Mouse (Mus musculus): Measurements from ENCODE around the gene Ddx19a. TPM values are rescaled to one million over a fixed set of nuclear protein-coding genes. Genes with fewer than 3 reads are reported as not detected.

Ddx19a gene
- polyA plus RNA-seq, 2 experiments = 12.8 to 29.0 TPM

GRCm38 (mm10) chr8:110929066-110929465 lies 68.5 kb downstream of the Ddx19a start:
- Histone ChIP-seq H3K4me2 (ENCODE audit: low read depth) (peak overlapping the region; percentile 82), H3K27ac (peak overlapping the region; percentile 93), H3K27me3 (ENCODE audit: control insufficient read depth, insufficient read depth, low read length) (no peaks in the 10 kb centered on the region), H3K36me3 (replicated peaks; ENCODE audit: control insufficient read depth, insufficient read depth, low read depth) (no peaks in the 10 kb centered on the region; the same call in none of the 2 replicates), H3K9ac (replicated peaks) (peak overlapping the region; percentile 60), H3K4me3 (ENCODE audit: insufficient read depth in 1 of 2, low read depth in 2 of 2, low read length in 2 of 2) (peak overlapping the region; percentile 32 to 39; a peak in 3 of 4 replicates), H3K4me1 (replicated peaks; ENCODE audit: control insufficient read depth in 2 of 2, insufficient read depth in 2 of 2, low read length in 1 of 2) (peaks cover 78 to 91% of the 10 kb centered on the region in 2 experiments), H3K9me3 (ENCODE audit: control insufficient read depth, low read length) (no peaks in the 10 kb centered on the region)
- TF ChIP-seq EP300 (IDR thresholded peaks at IDR 0.05; ENCODE audit: low read depth) = peak; percentile 96
- no peak for TF ChIP-seq CTCF (IDR thresholded peaks at IDR 0.05; ENCODE audit: low read depth)
- WGBS (ENCODE audit: insufficient replicate concordance) = 6% methylated on average over 5 of the region's 5 CpGs
- DNase-seq (ENCODE audit: low read depth in 3 of 3, low spot score in 3 of 3) (peak; percentile 83 to 88 (median 86)), ATAC-seq (ENCODE audit: insufficient read depth) (peak; percentile 83)

GRCm38 (mm10) chr8:110928435-110928834 lies 69.2 kb downstream of the Ddx19a start:
- DNase-seq (ENCODE audit: low read depth in 3 of 3, low spot score in 3 of 3) (no peak), ATAC-seq (ENCODE audit: insufficient read depth) (peak; percentile 36; the same call in 1 of the 2 replicates)
- H3K4me2 ChIP-seq (ENCODE audit: low read depth) = peak overlapping the region; percentile 82
- H3K4me3 ChIP-seq (ENCODE audit: insufficient read depth in 1 of 2, low read depth in 2 of 2, low read length in 2 of 2) = peak overlapping the region in 1 of 2 experiments; percentile 39; a peak in 2 of 4 replicates
- peaks cover 78 to 91% of the 10 kb centered on the region in 2 experiments for H3K4me1 ChIP-seq (replicated peaks; ENCODE audit: control insufficient read depth in 2 of 2, insufficient read depth in 2 of 2, low read length in 1 of 2)
- no peaks in the 10 kb centered on the region for H3K27me3 ChIP-seq (ENCODE audit: control insufficient read depth, insufficient read depth, low read length)
- peak overlapping the region; percentile 93 for H3K27ac ChIP-seq
- peak overlapping the region; percentile 60 for H3K9ac ChIP-seq (replicated peaks)
- TF ChIP-seq EP300 (IDR thresholded peaks at IDR 0.05; ENCODE audit: low read depth) (no peak), CTCF (IDR thresholded peaks at IDR 0.05; ENCODE audit: low read depth) (no peak)
- H3K9me3 ChIP-seq (ENCODE audit: control insufficient read depth, low read length) = no peaks in the 10 kb centered on the region
- H3K36me3 ChIP-seq (replicated peaks; ENCODE audit: control insufficient read depth, insufficient read depth, low read depth) = peaks cover 3% of the 10 kb centered on the region
- 21% methylated on average over 7 of the region's 7 CpGs for WGBS (ENCODE audit: insufficient replicate concordance)

GRCm38 (mm10) chr8:110926690-110927089 lies 70.9 kb downstream of the Ddx19a start:
- 0 out of 2 replicates have a peak overlapping the region, but pooled peaks have one; percentile 18 for H3K9ac ChIP-seq (replicated peaks)
- ATAC-seq (ENCODE audit: insufficient read depth) (no peak), DNase-seq (ENCODE audit: low read depth in 3 of 3, low spot score in 3 of 3) (no peak)
- no peak for TF ChIP-seq CTCF (IDR thresholded peaks at IDR 0.05; ENCODE audit: low read depth)
- no peak for TF ChIP-seq EP300 (IDR thresholded peaks at IDR 0.05; ENCODE audit: low read depth)
- H3K4me3 ChIP-seq (ENCODE audit: insufficient read depth in 1 of 2, low read depth in 2 of 2, low read length in 2 of 2) = no peak overlapping the region
- peak overlapping the region; percentile 39 for H3K4me2 ChIP-seq (ENCODE audit: low read depth)
- H3K27me3 ChIP-seq (ENCODE audit: control insufficient read depth, insufficient read depth, low read length) = no peaks in the 10 kb centered on the region
- 42% methylated on average over 5 of the region's 5 CpGs for WGBS (ENCODE audit: insufficient replicate concordance)
- peaks cover 75 to 87% of the 10 kb centered on the region in 2 experiments for H3K4me1 ChIP-seq (replicated peaks; ENCODE audit: control insufficient read depth in 2 of 2, insufficient read depth in 2 of 2, low read length in 1 of 2)
- H3K27ac ChIP-seq = peak overlapping the region; percentile 65
- peaks cover 5% of the 10 kb centered on the region for H3K36me3 ChIP-seq (replicated peaks; ENCODE audit: control insufficient read depth, insufficient read depth, low read depth)
- H3K9me3 ChIP-seq (ENCODE audit: control insufficient read depth, low read length) = no peaks in the 10 kb centered on the region

- Histone ChIP-seq H3K4me2 (ENCODE audit: low read depth) (peak overlapping the region; percentile 40), H3K9me3 (ENCODE audit: control insufficient read depth, low read length) (no peaks in the 10 kb centered on the region), H3K4me1 (replicated peaks; ENCODE audit: control insufficient read depth in 2 of 2, insufficient read depth in 2 of 2, low read length in 1 of 2) (peaks cover 68 to 85% of the 10 kb centered on the region in 2 experiments), H3K9ac (replicated peaks) (no peak overlapping the region), H3K27me3 (ENCODE audit: control insufficient read depth, insufficient read depth, low read length) (no peaks in the 10 kb centered on the region), H3K36me3 (replicated peaks; ENCODE audit: control insufficient read depth, insufficient read depth, low read depth) (peaks cover 5% of the 10 kb centered on the region), H3K27ac (peak overlapping the region; percentile 65), H3K4me3 (ENCODE audit: insufficient read depth in 1 of 2, low read depth in 2 of 2, low read length in 2 of 2) (no peak overlapping the region)
- 62% methylated on average over 8 of the region's 8 CpGs for WGBS (ENCODE audit: insufficient replicate concordance)
- TF ChIP-seq CTCF (IDR thresholded peaks at IDR 0.05; ENCODE audit: low read depth) (no peak), EP300 (IDR thresholded peaks at IDR 0.05; ENCODE audit: low read depth) (no peak)
- ATAC-seq (ENCODE audit: insufficient read depth) (no peak), DNase-seq (ENCODE audit: low read depth in 3 of 3, low spot score in 3 of 3) (no peak)
These were observed 71.9 kb downstream of the Ddx19a start for GRCm38 (mm10) chr8:110925691-110926140.

Small RNAs within 50 kb of the gene (microRNA-seq; reads per million reads assigned to microRNA genes)
- not detected for gene Gm24103
- 3.4 reads per million for gene Mir3473d

Other genes with a start within 250 kb of the Ddx19a start
- 0.11 TPM in 1 of 2 replicates, not detected in the other for gene Il34, start 191.9 kb downstream of the Ddx19a start, polyA plus RNA-seq (2012; rRNA removed)
- not detected in 2 replicates for gene Il34, start 191.9 kb downstream of the Ddx19a start, polyA plus RNA-seq (2014; fragmentation: Nextera tagmentation; extraction: Ambion mirVana)
- 12.8 and 14.7 TPM in 2 replicates for gene Cog4, start 151.2 kb downstream of the Ddx19a start, polyA plus RNA-seq (2012; rRNA removed)
- 23.8 and 25.3 TPM in 2 replicates for gene Cog4, start 151.2 kb downstream of the Ddx19a start, polyA plus RNA-seq (2014; fragmentation: Nextera tagmentation; extraction: Ambion mirVana)
- 31.3 and 34.2 TPM in 2 replicates for gene Sf3b3, start 151.0 kb downstream of the Ddx19a start, polyA plus RNA-seq (2012; rRNA removed)
- gene Sf3b3, start 151.0 kb downstream of the Ddx19a start, polyA plus RNA-seq (2014; fragmentation: Nextera tagmentation; extraction: Ambion mirVana) = 54.7 and 60.8 TPM in 2 replicates
- gene Fuk, start 95.3 kb downstream of the Ddx19a start, polyA plus RNA-seq (2012; rRNA removed) = 2.5 and 2.8 TPM in 2 replicates
- 1.3 and 1.5 TPM in 2 replicates for gene Fuk, start 95.3 kb downstream of the Ddx19a start, polyA plus RNA-seq (2014; fragmentation: Nextera tagmentation; extraction: Ambion mirVana)
- 10.6 and 11.7 TPM in 2 replicates for gene St3gal2, start 77.9 kb downstream of the Ddx19a start, polyA plus RNA-seq (2012; rRNA removed)
- gene St3gal2, start 77.9 kb downstream of the Ddx19a start, polyA plus RNA-seq (2014; fragmentation: Nextera tagmentation; extraction: Ambion mirVana) = 9.6 and 11.8 TPM in 2 replicates
- gene Ddx19b, start 34.0 kb upstream of the Ddx19a start, polyA plus RNA-seq (2012; rRNA removed) = 1.7 and 2.4 TPM in 2 replicates
- 2.8 and 3.0 TPM in 2 replicates for gene Ddx19b, start 34.0 kb upstream of the Ddx19a start, polyA plus RNA-seq (2014; fragmentation: Nextera tagmentation; extraction: Ambion mirVana)
- gene Aars, start 35.3 kb upstream of the Ddx19a start, polyA plus RNA-seq (2012; rRNA removed) = 22.0 and 30.2 TPM in 2 replicates
- 46.7 and 51.1 TPM in 2 replicates for gene Aars, start 35.3 kb upstream of the Ddx19a start, polyA plus RNA-seq (2014; fragmentation: Nextera tagmentation; extraction: Ambion mirVana)
- 8.1 and 9.9 TPM in 2 replicates for gene Exosc6, start 58.5 kb upstream of the Ddx19a start, polyA plus RNA-seq (2012; rRNA removed)
- 7.2 and 7.8 TPM in 2 replicates for gene Exosc6, start 58.5 kb upstream of the Ddx19a start, polyA plus RNA-seq (2014; fragmentation: Nextera tagmentation; extraction: Ambion mirVana)
- not detected in 2 replicates for gene Clec18a, start 94.6 kb upstream of the Ddx19a start, polyA plus RNA-seq (2012; rRNA removed)
- gene Clec18a, start 94.6 kb upstream of the Ddx19a start, polyA plus RNA-seq (2014; fragmentation: Nextera tagmentation; extraction: Ambion mirVana) = not detected in 2 replicates
- gene Pdpr, start 96.8 kb upstream of the Ddx19a start, polyA plus RNA-seq (2012; rRNA removed) = 1.3 and 1.6 TPM in 2 replicates
- gene Pdpr, start 96.8 kb upstream of the Ddx19a start, polyA plus RNA-seq (2014; fragmentation: Nextera tagmentation; extraction: Ambion mirVana) = 1.0 and 1.1 TPM in 2 replicates